Mouse (Mus musculus): ENCODE results near the gene Acmsd.
A peak's percentile ranks its signal among the peaks of the same experiment; 100 is the strongest.

The Acmsd gene

DNA sequence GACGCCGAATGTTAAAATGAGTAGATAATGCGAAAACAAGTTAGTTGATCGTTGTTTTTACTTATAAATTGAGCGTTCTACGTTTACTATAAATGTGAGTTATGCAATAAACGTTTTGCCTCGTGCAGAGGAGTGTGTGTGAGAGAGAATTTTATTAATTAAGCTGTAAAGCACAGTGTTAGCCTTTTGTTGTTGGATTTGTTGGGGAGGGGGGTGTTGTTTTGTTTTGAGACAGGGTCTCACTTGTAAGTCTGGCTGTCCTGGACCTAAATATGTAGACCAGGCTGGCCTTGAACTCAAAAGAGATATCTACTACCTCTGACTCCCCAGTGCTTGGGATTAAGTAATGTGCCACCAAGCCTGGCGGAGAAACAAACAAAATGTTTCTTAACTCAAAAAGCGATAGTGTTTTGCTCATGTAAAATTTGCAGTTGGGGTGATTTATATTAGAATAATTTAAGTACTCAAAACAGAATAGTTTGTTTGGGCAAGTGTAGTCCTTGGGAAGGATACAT, 46.0 kb downstream of the Acmsd start:
- no peak for DNase-seq (ENCODE audit: extremely low read depth, insufficient read length, low spot score)

DNA sequence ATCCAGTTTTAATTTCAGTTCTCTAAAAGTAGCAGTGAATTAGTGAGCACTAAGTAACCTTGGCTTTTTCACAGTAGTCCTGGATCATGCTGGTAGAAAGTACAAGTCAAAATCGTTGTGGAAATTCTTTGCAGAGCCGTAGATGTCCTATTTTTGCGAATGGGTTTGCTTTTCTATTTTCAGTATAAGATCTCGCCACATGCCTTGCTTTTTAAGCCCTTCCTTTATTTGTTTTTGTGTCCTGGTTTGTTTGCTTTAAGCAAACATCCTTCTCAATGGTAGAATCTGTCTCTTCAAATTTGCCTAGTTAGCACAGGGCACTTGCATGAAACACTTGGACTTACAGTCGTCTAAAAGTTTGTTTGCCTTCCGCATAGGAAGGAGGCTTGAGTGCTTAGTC, 47.0 kb downstream of the Acmsd start:
- DNase-seq (ENCODE audit: extremely low read depth, insufficient read length, low spot score): no peak

DNA sequence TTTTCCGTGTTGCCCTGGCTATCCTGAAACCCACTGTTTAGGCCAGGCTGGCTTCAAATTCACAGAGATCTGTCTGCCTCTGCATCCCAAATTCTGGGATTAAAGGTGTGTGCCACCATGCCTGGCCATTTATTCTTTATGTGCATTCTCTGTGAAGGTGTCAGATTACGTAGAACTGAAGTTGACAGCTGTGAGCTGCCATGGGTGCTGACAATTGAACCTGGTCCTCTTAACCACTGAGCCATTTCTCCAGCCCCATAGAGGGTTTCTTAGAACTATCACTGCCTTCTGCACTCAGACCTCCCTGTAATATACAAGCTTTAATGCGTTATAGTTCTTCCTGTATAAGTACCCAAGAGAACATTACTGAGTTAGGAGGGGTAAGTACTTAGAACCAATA, 49.4 kb downstream of the Acmsd start:
- DNase-seq (ENCODE audit: extremely low read depth, insufficient read length, low spot score): no peak

DNA sequence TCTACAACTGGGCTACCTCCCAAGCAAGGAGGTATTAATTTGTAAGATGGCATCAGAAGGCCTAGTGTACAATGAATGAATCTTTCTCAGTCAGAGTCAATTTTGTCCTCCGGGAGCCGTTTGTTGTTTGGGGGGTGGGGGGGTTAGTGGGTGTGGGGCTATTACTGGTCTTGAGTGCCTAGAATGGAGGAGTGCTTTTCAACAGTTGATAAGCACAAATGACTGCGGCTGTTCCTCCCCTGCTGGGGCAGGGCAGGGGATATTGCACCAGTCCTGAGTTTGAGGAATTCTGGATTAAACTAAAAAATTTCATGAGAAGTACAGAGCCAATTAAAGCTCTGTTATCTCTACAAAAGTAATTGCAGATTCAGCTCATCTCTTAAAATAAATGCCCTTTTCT, 50.9 kb downstream of the Acmsd start:
- no peak for DNase-seq (ENCODE audit: extremely low read depth, insufficient read length, low spot score)

DNA sequence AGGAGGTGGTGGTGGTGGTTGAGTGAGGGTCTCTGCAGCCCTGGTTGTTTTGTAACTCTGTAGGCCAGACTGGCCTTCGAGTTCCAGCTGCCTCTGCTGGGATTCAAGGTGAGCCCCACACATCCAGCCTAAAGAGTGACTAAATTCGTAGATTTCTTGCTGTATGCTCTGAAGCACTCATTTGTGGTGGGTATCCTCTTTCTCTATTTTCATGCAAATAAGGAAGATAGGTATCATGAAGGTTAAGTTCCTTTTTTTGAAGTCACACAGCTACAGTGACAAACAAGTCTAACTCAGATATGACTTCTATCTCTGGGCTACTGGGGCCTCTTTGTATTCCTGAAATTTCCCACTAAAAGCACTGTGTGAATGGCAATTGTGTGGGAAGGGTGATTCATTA, 51.6 kb downstream of the Acmsd start:
- DNase-seq (ENCODE audit: extremely low read depth, insufficient read length, low spot score): no peak

DNA sequence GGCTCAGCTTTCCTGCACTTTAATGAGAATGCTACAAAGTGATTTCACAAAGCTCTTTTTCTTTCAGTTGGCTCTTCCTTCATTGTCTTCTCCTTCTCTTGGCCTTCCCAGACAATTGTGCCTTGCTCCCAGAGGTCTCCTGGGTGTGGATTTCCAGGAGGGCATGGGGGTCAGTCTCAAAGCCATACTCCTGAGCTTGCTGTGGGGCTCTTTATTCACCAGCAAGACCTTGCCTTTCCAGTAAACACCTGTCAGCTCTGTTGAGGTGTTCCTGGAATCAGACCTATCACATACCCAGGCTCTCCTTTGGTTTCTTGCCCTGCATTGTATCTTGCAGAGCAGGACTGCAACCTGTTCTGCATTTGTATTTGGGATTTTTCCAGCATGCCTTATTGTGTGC, 54.6 kb downstream of the Acmsd start:
- DNase-seq (ENCODE audit: extremely low read depth, insufficient read length, low spot score): no peak

DNA sequence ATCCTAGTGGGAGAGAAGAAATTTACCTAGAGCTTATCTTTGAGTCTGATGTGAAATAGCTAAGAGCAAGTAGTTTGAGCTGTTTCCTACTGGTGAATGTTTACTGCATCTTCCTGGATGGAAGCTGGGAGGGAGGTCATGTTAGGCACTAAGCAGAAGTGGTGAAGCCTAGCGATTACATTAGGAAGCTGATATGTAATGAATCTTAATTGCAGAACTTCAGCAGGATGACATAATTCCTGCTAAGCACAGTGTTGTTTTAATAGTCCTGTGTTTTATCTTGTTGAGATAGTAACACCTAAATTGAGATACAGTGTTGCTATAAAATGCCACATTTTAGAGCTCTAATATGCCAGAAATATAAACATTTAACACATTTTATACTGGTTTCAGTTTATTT, 56.7 kb downstream of the Acmsd start:
- no peak for DNase-seq (ENCODE audit: extremely low read depth, insufficient read length, low spot score)

DNA sequence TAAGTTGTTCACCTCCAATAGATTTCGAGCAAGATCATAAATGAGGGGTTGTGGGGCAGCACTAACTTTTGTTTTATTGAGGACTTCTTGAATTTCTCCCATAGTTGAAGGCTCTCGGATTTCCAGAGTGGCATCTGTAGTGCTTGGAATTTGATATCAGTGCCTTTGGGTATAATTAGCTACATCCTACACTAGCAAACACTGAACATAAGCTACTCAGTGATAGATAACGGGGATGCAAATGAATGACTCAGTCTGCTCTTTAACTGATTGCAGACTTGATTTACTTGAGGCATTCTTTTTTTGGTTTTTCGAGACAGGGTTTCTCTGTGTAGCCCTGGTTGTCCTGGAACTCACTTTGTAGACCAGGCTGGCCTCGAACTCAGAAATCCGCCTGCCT, 59.7 kb downstream of the Acmsd start:
- DNase-seq (ENCODE audit: extremely low read depth, insufficient read length, low spot score): no peak

DNA sequence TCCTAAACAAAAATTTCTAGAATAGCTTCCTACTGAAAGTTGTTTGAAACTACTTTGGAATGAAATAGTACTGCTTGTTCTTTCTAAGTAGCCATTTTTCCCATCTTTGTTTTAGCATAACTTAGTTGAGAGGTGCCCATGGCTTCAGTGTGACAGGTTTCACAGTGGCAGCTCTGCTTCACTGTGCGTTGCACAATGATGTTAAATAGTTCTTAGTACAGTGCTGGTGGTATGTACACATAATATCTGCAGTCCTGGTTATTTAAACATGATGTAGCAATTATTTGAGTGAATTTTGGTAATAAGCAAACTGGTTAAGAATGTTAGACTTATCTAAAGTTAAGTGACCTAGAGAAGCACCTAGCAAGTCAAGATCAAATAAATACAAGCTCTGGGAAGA, 64.2 kb downstream of the Acmsd start:
- no peak for DNase-seq (ENCODE audit: extremely low read depth, insufficient read length, low spot score)

DNA sequence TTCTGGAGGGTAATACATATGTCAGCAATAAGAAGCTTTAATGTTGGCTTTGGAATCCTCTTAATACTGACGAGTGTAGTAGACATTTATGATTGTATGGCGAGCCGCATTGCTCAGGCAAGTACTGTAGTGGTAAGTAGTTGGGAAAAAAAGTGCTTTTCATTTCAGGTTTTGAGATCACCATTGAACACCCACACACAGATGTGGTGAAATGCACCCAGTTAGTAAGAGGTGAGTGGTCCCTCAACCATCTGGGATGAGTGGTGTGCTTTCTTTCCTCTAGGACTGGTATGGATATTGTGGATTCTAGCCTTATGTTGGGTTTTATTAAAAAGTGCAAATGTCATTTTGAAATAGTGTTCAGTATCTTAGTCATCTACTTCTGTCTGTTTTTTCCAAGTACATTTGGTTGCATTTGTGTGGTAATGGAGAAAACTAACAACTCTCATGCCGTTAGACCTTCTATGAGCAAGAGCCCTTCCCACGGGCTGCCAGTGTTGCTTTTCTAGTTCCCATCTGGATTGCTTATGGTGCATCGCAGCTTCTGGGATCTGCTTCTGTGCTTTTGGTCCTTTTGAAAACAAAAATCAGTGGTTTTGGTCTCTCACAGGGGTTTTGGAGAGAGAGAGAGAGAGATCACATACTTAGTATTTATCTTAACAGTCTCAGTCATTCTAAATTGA, 66.0 kb downstream of the Acmsd start:
- DNase-seq (ENCODE audit: extremely low read depth, insufficient read length, low spot score): no peak

DNA sequence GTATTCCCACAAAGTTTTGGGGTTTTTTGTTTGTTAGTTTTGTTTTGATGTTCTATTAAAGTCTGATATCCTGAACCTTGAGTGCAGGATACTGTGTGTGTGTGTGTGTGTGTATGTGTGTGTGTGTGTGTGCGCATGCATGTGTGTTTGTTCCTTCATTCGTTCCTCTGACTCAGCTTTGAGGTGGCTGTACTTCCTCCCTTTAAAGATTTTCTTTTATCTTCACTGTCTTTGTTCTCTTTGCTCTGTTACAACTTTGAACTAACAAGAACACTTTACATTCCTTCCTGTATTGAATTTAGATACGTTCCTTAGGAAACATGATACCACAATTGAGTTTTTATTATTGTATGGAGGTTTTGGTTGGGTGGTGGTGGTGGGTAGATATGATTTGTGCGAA, 67.1 kb downstream of the Acmsd start:
- DNase-seq (ENCODE audit: extremely low read depth, insufficient read length, low spot score): no peak

DNA sequence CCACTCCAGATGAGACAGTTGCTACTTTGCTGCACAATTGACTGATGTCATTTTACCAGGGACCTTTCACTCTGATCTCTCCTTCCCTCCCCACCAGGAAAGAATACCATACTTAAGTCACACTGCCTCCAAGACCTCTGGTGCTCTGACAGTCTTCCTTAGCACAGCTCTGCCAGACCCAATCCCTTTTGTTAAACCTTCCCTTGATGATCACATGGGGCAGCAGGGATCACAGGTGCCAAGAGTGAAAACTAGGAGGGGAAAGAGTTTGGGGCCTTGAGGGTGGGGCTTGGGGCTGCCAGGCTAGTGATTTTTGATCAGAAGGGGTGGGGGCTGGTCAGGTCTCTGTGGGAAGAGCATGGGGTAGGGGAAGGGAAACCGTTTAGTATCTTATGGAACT, 67.5 kb downstream of the Acmsd start:
- DNase-seq (ENCODE audit: extremely low read depth, insufficient read length, low spot score): no peak

DNA sequence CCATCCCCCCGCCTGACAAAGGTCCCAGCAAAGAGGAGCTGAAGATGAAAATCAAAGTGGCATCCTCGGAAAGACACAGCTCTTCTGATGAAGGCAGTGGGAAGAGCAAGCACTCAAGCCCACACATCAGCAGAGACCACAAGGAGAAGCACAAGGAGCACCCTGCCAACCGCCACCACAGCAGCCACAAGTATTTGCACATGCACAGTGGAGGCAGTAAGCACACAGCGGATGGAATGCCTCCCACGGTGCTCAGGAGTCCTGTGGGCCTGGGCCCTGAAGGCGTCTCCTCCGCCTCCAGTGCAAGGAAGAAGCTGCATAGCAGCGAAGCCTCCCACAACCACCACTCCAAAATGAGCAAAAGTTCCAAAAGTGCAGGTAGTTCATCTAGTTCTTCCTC, 73.7 kb downstream of the Acmsd start:
- DNase-seq (ENCODE audit: extremely low read depth, insufficient read length, low spot score): peak; percentile 18

DNA sequence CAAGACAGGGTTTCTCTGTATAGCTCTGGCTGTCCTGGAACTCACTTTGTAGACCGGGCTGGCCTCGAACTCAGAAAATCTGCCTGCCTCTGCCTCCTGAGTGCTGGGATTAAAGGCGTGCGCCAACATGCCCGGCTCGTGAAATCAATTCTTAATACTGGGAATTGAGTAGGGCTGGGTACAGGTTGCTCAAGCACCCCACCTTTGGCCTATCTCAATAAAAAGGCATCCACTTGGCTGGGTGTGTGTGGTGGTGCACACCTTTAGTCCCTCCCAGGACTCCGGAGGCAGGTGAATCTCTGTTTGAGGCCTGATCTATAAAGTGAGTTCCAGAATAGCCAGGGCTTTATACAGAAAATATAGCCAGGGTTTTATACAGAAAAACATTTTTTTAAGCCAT, 79.5 kb downstream of the Acmsd start:
- no peak for DNase-seq (ENCODE audit: extremely low read depth, insufficient read length, low spot score)

DNA sequence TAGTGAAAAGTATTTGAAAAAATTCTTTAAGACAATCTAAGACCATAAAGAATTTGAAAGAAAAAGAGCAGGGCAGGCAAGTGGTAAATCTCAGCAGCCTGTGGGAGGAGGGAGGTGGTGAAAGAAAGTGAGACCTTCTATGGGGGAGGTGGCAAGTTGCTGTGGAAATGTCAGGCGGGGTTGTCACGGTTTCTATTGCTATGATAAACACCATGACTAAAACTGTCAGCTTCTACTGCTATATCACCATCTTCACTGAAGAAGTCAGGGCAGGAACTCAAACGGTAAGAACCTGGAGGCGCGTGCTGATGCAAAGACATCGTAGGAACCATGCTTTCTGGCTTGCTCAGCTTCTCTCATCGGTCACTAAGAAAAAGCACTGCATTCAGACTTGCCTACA, 83.7 kb downstream of the Acmsd start:
- no peak for DNase-seq (ENCODE audit: extremely low read depth, insufficient read length, low spot score)

DNA sequence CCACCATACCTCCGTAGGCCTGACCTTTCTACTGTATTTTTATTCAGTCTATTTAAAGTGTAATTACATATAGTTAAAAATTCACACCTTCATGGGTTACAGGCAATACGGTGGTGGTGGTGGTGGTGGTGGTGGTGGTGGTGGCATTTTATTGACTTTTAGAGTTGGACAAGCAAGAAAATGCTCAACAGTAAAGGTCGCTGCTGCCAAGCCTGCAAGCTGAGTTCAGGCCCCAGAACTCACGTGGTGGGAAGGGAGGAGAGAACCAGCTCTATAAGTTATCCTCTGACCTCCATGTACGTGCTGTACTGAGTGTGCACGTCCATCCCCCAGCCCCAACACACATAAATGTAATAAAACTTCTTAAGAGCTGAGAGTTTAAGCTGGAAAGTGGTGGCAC, 87.2 kb downstream of the Acmsd start:
- no peak for DNase-seq (ENCODE audit: extremely low read depth, insufficient read length, low spot score)
